Mouse (Mus musculus) right cerebral cortex, postnatal 10 days (tissue): Measurements from ENCODE around the gene Spr.
A peak's percentile ranks its signal among the peaks of the same experiment; 100 is the strongest.
"Not testable (repeated sequence)": the region's sequence is repeated elsewhere in the genome, so short reads cannot be mapped to it uniquely, and the experiment has no call there.

ENCODE experiments used
- DNase-seq, 2 experiments: peaks; one replicate each; pipeline ENCODE4 v3.0.0; 2021; ENCODE audit warnings: low spot score in 2 of 2

Spr gene

DNA sequence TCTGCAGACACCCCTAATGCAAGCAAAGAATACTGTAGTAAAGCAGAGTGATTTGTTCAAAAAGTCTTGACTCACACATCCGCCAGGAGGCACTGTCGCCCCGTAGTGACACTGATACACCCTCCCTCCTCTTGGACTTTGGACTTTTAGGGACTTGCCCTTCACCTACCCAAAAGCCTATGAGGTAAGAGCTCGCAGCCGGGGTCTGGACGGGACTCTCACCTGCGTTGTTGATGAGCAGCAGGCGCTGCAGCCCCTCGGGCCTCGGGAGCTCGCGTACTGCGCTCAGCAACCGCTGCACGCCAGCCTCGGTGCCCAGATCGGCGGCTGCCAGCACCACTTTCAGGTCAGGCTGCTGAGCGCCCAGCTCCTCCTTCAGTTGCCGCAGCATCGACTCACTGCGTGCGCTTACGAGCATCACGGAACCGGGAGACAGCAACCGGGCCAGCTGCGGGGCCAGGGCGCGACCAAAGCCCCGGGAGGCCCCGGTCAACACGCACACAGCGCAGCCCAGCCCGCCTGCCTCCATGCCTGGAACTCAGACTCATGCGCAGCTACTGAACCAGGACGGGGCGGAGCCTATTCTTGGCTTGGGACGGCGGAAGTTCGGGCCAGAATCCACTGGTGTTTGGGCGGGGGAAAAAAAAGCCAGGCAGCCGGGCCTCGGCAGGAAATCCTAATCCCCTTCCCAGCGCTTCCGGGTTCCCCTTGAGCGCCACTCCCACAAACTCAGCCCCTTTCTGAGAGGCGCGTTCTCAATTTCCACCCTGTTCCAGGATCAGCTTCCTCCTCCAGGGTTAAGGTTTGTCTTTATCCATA, at the start of gene Spr:
Gene Spr, minus strand, starts transcription at position 550 of the 819 bp plus-strand sequence.
- DNase-seq, result peak; percentile 91 to 92

DNA sequence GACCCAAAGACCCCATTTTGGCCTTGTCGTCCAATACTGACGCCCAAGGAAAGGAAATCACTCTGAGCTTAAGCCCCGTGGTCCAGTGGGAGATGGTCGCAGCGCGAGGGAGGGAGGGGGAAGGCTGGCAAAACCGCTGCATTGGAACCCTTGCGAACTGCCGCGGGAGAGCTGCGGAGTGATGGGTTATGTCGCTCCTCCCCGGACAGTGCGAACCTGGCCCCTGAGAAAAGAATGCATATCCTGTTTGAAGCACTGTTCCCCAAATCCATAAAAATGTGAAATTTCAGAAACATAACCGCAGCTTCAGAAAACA, 49.1 kb upstream of the Spr start:
- DNase-seq, result peak in 1 of 2 experiments; percentile 33

DNA sequence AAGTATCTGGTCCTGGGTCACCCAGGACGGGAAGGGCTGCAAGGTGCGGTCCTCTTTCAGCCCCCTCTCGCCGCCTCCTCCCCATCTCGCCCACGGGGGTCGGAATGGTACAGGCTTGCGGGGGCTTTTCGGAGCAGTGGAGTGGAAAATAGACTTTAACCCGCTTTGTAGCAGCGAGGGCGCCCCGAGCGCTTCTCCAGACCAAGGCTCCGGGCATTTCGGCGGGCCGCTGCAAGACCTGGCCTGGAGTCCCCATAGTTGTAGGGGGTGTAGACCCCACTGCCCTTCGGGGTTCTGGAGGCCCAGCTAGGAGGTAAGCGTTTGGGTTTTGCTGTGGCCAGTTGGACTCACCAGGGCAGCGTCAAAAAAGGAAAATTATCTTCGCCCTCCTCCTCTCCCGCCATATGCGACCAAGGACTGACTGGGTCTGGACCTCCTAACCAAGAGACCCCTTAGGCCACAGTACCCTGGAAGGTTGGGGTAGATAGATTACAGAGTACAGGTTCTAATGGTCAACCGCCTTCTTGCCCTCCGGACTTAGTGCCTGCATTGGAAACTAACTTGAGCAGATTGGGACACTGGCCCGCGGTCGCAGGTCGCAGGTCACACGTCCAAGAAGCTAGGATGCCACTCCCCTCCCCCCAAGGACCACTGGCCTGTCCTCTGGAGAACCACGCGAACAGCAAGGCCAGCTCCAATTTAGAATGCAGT, 48.6 kb upstream of the Spr start:
- DNase-seq, result peak in 1 of 2 experiments; percentile 37

DNA sequence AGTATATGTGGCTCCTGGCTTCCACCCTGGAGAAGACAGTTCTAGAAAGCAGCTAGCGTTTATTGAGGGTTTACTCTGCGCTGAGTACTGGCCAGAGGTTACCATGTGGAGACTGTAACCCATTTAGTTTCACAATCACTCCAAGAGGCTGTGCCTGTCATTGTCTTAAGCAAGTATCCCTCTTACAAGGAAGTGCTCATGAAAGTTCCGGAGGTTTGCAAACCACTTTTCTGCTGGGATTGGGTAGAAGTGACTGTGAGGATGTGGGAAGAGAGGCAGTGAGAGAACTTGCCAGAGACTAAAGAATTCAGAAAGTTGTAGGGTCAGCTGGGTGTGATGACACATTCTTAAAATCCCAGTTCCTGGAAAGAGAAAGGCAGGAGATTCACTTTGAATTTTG, 46.4 kb upstream of the Spr start:
- no peak for DNase-seq

DNA sequence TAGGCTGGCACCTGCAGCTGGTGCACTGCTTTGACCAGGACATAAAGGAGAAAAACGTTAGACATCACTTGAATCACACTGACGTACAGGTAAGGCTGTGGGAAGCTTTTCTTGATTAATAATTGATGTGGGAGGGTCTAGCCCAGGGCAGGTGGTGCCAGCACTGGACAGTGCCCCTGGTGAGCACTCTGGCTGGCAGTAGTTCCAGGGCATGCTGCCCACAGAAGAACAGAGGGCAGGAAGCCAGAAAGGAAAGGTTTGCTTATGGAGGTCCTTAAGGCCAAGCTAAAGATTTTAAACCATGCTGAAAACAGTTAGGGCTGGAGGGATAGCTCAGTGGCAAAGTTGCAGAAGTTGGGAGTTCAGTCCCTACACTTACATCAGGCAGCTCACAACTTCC, 42.5 kb upstream of the Spr start:
- DNase-seq, result no peak

DNA sequence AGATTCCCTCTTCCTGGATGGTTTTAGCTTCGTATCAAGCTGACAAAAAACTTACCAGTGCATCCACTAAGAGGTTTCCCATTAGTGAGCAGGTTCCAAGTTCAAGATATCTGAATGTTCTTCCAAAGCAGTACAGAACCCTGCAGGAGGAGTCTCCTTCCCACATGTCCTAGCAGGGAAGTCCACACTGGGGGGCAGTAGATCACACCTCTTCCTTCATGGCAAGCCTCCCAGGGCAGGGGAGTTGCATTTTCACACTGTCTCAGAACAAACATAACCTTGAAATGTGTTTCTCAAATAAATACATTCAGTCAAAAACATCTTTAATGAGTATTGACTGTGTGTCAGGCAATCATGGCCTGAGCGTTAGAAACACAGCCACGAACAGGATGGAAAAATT, 42.0 kb upstream of the Spr start:
- no peak for DNase-seq

DNA sequence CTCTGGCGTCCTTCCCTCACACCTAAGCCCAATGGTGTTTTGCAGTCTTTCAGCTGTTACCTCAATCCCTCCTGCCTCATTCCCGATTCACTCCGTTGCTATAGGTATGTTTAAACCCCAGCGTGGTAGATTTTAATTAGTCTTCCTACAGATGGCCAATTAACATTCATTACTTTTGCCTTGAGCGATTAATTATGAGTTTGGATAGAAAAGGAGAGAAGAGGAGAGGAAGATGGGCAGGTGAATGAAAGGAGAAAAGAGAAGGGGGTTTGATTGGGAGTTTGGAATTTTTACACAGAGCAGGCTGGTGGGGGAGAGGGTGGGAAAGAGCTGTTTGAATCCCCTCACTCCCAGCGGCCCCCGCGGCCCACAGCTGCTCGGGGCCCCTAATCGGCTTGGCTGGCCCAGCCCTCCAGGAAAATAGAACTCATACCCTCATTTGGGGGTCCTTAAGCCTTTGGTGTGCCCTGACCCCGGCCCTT, 27.9 kb upstream of the Spr start:
- DNase-seq, result no peak

DNA sequence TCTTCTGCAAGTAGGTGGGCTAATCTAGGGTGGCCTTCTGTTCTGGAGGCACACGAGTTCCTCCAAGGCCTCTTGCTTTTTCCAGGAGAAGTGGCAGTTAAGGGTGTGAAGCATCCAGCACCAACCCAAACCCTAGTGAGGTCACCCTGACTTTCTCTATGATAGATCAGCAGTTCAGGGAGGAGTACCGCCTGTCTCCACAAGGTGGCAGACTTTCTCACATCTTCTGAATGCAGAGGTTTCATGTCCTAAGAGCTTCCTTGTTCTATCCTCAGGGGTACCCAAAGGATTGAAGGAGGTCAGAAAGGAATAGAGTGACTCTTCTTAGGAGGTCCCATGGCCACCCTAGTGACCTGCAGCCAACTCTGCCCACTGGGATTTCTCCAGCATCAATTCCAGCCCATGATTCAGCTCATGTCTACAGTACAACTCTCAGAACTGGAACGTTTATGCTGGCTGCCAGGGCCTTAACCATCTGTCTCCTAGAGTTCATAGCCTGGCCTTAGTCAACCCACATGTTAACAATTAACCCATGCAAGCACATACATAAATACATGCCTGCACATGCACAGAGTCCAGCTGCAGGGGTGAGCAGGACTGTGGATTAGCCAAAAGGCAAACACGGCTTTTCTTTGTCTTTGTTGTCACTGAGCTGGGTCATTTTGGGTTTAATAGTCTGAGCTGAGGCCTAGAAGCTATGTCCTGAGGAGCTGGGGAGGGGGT, 22.8 kb upstream of the Spr start:
- DNase-seq, result peak; percentile 87 to 88

DNA sequence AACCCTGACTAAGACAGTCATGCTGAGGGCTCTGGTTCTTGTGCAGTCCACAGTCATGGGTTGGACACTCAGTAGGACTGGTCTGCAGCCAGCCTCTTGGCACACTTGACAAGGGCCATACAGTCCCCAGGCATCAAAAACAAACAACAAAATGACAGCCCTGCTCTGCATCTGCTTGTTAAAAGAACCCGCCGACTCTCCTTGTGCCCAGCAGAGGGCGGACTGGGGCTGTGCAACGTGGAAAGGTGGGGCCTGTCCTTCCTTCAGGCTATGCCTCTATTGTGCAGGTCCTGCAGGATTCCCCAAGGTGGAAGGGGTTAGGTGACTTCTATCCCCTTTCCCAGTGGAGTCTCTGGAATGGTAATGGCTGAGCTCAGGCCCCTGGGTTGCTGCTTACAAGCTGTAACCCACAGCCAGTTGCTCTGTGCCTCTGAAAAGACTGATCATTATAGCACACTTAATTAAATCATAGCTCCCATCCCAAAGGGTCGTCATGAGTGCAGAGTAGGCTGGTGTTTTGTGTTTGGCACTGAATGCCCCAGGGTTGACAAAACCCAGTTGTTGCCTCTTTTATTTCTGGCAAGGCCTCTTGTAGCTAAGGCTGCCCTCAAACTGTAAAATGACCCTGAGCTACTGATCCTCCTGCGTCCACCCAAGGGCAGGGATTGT, 21.7 kb upstream of the Spr start:
- DNase-seq, result peak; percentile 61 to 75

DNA sequence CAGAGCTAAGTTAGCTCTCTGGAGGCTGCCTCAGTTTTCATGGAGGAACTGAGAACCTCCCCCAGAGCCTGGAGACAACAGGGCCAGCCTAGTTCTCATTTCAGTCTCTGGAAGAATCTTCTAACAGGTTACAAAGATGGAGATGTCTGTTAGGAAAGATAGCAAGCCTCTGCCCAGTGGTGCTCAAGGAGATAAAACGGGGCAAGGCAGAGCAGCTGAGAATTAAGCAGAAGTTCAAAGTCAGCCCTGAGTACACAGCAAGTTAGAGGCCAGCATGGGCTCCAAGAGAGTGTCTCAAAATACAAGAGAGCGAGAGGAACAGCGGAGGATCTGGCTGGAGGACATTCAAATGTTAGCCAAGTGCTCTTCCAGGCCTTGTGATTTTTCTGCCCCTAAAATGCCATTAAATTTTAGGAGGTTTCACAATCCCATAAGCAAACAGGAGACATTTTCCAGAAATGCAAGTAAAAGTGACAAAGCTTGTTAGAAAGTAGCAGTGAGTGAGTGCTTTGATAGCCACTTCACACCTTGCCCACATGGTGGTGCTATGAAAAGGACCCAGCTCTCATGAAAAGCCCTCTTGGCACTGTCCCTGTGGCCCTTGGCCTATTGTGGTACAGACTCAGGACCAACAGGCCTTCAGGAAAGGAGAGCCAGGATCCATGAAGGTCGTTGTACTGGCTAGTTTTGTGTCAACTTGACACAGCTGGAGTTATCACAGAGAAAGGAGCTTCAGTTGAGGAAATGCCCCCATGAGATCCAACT, 20.7 kb upstream of the Spr start:
- not testable (repeated sequence) for DNase-seq

DNA sequence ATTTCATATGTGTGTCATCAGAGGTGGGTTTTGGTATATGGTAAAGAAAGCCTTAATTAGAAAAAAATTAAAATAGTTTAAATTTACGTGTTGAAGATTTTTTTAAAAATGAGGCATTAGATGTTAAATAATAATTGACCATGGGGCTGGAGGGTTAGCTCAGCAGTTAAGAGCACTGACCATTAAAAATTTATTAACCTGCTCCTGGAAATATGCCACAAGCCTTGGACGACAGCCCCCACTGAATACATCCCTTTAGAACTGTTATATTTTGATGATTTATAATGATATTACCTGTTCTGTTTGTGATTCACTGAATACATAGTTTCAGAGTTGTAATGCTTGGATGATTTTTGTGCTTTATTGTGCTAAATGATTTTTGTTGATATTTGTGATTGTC, 19.0 kb upstream of the Spr start:
- not testable (repeated sequence) for DNase-seq

DNA sequence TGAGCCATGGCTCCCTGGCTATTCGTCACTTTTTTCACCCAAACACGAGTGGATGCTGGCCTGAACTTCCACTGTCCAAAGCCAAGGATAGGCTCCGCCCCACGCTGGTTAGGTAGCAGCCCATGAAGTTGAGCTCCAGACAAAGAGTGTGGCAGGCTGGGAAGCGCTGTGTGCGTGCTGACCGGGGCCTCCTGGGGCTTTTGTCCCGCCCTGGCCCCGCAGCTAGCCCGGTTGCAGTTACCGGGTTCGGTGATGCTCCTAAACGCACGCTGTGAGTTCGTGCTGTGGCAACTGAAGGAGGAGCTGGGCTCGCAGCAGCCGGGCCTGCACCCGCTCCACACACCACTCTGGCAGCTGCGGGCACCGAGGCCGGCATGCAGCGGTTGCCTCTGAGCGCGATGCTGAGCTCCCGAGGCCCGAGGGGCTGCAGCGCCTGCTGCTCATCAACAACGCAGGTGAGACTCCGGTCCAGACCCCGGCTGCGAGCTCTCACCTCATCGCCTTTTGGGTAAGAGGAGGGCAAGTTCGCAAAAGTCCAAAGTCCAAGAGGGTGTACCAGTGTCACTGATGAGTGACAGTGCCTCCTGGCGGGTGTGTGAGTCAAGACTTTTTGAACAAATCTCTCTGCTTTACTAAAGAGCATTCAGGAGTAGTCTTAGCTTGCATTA, 17.4 kb upstream of the Spr start:
- peak in 1 of 2 experiments; percentile 50 for DNase-seq

DNA sequence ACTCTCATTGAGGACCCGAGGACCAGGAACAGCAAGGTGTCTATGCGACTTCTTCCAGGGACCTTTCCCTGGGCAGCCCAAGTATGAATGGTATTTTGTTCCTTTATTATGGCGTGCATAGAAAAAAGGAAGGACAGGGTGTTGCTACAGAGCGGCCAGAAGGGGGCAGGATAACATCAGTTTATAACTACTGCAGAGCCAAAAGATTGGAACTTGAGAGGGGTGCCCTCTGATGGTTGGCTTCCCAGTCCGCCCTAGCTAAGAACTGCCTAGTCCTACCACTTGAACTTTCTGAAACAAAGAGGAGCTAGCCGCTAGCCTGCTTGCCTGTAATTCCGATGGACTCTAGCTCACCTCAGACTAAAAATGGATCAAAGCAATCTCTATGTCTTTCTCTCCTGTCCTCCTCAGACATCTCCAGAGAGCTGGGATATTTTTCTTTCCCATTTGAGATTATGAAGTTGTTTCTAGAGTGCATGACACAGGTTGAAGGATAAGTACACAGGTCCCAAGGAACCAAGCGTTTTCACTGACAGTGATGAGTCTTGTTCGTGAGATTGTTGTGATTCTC, 16.5 kb upstream of the Spr start:
- peak; percentile 81 to 85 for DNase-seq

DNA sequence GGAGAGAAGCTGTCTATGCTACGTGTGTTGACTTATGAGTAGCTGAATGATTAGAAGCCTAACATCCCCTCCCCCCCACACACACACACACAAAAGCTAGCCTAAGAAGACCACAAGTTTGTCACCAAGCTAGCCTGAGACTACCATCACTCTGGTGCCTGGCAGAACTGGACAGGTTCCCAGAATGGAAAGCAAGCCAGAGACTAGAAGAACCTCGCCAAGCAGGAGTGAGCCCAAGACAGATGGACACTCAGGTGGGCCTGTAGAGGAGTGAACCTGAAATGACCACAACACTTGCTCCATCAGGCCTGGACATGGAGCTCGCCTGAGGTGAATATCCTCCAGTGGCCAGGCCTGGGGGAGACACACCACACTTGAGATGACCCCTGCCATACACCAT, 12.8 kb upstream of the Spr start:
- DNase-seq, result no peak

DNA sequence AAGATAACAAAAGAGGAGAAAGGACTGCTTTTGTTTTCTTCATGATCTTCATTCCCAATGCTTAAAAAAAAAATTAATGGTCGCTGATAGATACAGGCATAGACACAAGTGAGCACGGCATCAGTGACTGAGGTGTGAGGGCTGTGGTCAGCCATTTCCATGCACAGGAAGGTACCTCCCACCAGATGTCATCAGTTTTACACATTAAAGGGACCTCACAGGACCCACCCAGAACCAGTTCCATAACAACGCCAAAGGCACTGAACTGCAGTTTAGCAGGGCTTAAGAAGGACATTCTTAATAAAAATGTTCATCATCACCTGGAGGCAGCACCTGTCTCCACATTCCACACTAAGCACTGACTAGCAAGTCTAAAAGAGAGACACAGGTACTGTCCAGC, 10.1 kb upstream of the Spr start:
- DNase-seq, result no peak

DNA sequence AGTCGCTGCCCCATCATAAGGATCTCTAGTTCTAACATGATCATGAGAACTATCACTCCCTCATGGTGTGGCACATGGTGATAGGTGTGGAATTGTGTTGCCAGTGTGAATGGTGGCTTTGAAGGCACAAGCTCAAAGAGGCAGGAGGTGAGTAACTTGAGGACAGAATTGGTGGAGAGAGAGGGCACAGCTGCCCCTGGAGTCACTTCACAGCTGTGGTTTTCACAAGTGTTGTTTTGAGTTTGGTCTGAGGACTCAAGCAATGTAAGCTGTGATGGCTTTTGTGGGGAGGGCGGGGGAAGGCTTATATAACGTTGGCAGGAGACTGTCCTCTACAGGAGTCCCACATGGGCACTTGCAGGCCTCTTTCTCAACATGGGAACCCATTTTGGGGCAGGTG, 6.9 kb upstream of the Spr start:
- peak in 1 of 2 experiments; percentile 14 for DNase-seq

DNA sequence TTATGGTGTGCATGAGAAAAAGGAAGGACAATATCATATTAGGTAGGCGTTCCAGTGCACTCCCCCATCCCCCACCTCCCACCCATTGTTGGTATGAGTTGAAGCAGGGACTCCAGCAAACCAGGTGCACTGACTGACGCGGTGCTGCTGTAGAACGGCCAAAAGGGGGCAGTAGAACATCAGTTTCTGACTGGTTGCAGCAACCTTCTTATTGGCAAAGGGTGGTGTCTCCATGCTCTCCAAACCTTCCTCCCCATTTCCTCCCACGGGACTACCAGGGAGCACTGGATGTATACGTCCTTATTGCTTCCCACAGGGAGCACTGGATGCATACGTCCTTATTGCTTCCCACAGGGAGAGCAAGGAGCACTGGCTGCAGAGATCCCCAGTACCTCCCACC, 3.4 kb upstream of the Spr start:
- peak in 1 of 2 experiments; percentile 36 for DNase-seq

DNA sequence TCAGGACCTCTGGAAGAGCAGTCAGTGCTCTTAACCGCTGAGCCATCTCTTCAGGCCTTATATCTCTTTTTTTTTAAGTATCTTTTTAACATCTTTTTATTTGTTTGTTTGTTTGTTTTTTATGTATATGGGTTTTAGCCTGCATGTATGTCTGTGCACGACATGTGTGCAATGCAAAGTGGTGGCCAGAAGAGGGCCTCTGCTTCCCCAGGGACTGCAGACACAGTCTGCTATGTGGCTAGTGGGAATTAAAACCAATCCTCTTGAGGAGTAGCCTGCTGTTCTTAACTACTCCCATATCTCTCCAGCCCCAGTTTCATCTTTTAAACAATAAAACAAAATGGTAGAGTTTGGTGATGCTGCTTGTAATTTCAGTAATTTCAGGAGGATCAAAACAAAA, 2.0 kb upstream of the Spr start:
- DNase-seq, result no peak

DNA sequence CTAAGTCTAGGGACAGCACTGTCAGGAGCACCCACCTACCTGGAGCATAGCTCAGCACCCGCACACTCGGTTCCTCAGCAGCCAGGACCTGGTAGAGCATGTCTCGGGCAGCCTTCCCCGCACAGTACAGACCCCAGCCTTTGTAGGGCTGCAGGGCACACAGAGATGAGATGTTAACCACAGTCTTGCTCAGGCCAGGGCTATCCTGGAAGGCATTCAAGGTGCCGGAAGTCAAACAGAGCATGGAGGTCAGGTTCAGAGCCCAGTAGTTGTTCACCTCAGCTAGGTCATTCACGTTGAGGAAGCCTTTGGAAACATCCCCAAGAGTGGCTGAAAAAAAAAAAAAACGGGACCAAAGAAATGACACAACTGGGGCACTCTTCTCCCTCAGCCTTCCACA, 782 bp downstream of the Spr start:
- not testable (repeated sequence) for DNase-seq

DNA sequence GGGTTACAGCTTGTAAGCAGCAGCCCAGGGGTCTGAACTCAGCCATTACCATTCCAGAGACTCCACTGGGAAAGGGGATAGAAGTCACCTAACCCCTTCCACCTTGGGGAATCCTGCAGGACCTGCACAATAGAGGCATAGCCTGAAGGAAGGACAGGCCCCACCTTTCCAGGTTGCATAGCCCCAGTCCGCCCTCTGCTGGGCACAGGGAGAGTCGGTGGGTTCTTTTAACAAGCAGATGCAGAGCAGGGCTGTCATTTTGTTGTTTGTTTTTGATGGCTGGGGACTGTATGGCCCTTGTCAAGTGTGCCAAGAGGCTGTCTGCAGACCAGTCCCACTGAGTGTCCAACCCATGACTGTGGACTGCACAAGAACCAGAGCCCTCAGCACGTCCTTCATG, 4.8 kb downstream of the Spr start:
- DNase-seq, result peak; percentile 41 to 64
